Mouse (Mus musculus): ENCODE data around the gene Lemd1.

- no peak for TF ChIP-seq POLR2A (IDR thresholded peaks at IDR 0.05; ENCODE audit: extremely low read depth, insufficient read depth, low read length)
- no peak for TF ChIP-seq CTCF (IDR thresholded peaks at IDR 0.05; ENCODE audit: low read depth, low read length)
These were observed 47.5 kb upstream of the Lemd1 start for GRCm38 (mm10) chr1:132143730-132144129.
